Mouse (Mus musculus) embryonic facial prominence, embryonic 10.5 days (tissue): ENCODE data around the gene Sp9. TPM values are rescaled to one million over a fixed set of nuclear protein-coding genes. Genes with fewer than 3 reads are reported as not detected.

ENCODE experiments used
- polyA plus RNA-seq: library from polyadenylated mRNA; unstranded; fragments of >200 nt; fragmentation: Nextera tagmentation; extraction: Ambion mirVana; gene quantifications from 2 replicates; pipeline ENCODE4 v1.2.1, GENCODE M21; 2016

The Sp9 gene
- polyA plus RNA-seq, 1 experiment from 2014 or later, result 0.39 TPM

Other genes with a start within 250 kb of the Sp9 start
- 100 and 101 TPM in 2 replicates for gene Ola1, start 53.0 kb upstream of the Sp9 start, polyA plus RNA-seq
- gene Scrn3, start 40.7 kb downstream of the Sp9 start, polyA plus RNA-seq, result 14.7 and 15.3 TPM in 2 replicates
- 16.8 and 18.0 TPM in 2 replicates for gene Cir1, start 40.8 kb downstream of the Sp9 start, polyA plus RNA-seq
- gene Gpr155, start 114.6 kb downstream of the Sp9 start, polyA plus RNA-seq, result 2.8 and 4.3 TPM in 2 replicates